Mouse (Mus musculus) neural tube, embryonic 11.5 days (tissue): ENCODE results near the gene Zswim7. TPM values are rescaled to one million over a fixed set of nuclear protein-coding genes. Genes with fewer than 3 reads are reported as not detected.

Experiments
- ATAC-seq: fragments of 200-750 bp; cut with Nextera tagmentation; 2 replicates; pipeline ENCODE4 v1.8.0; 2017; ENCODE audit warnings: moderate number of reproducible peaks, mild to moderate bottlenecking, moderate TSS enrichment, moderate library complexity; ENCODE audit not compliant: insufficient read depth, low FRiP score, low TSS enrichment
- DNase-seq: peaks from one replicate; pipeline ENCODE4 v3.0.0-alpha.2; 2015; ENCODE audit warnings: low spot score
- H3K27ac ChIP-seq: fragments of 300-500 bp; sonication (generic); 2 replicates; pipeline ENCODE4 v1.5.1; 2014; ENCODE audit warnings: low read depth, mild to moderate bottlenecking, low read length
- H3K27me3 ChIP-seq: fragments of 300-500 bp; sonication (generic); 2 replicates; pipeline ENCODE4 v1.6.1; 2014; ENCODE audit warnings: mild to moderate bottlenecking, low read length, mixed read lengths; ENCODE audit not compliant: control insufficient read depth, insufficient read depth
- H3K36me3 ChIP-seq: fragments of 300-500 bp; sonication (generic); 2 replicates; pipeline ENCODE4 v1.6.1; 2014; ENCODE audit warnings: mild to moderate bottlenecking, low read length, moderate library complexity, mixed read lengths; ENCODE audit not compliant: control insufficient read depth, insufficient read depth
- H3K4me1 ChIP-seq: fragments of 300-500 bp; sonication (generic); 2 replicates; pipeline ENCODE4 v1.6.1; 2014; ENCODE audit warnings: low read length, mixed read lengths; ENCODE audit not compliant: control insufficient read depth, insufficient read depth
- H3K4me2 ChIP-seq: fragments of 300-500 bp; sonication (generic); 2 replicates; pipeline ENCODE4 v1.6.1; 2014; ENCODE audit warnings: low read depth, mild to moderate bottlenecking, moderate library complexity
- H3K4me3 ChIP-seq: fragments of 300-500 bp; sonication (generic); 2 replicates; pipeline ENCODE4 v1.5.1; 2014; ENCODE audit warnings: low read depth, low read length
- H3K9ac ChIP-seq: fragments of 300-500 bp; sonication (generic); 2 replicates; pipeline ENCODE4 v1.6.1; 2014; ENCODE audit warnings: mild to moderate bottlenecking, low read length
- H3K9me3 ChIP-seq: fragments of 300-500 bp; sonication (generic); 2 replicates; pipeline ENCODE4 v1.6.1; 2016; ENCODE audit warnings: low read length; ENCODE audit not compliant: control insufficient read depth
- WGBS: fragments of 180-500 bp; shearing (Covaris S2); extraction: QIAGEN DNeasy Blood & Tissue Kit; methylation state at CpG from one replicate; pipeline ENCODE4 v1.1.7; 2014; 5-methylcytosine and 5-hydroxymethylcytosine counted together
- polyA plus RNA-seq: library from polyadenylated mRNA; unstranded; fragments of >200 nt; fragmentation: Nextera tagmentation; extraction: Ambion mirVana; gene quantifications from 2 replicates; pipeline ENCODE4 v1.2.1, GENCODE M21; 2014

The Zswim7 gene
- polyA plus RNA-seq, 1 experiment from 2014 or later = 19.7 TPM

DNA sequence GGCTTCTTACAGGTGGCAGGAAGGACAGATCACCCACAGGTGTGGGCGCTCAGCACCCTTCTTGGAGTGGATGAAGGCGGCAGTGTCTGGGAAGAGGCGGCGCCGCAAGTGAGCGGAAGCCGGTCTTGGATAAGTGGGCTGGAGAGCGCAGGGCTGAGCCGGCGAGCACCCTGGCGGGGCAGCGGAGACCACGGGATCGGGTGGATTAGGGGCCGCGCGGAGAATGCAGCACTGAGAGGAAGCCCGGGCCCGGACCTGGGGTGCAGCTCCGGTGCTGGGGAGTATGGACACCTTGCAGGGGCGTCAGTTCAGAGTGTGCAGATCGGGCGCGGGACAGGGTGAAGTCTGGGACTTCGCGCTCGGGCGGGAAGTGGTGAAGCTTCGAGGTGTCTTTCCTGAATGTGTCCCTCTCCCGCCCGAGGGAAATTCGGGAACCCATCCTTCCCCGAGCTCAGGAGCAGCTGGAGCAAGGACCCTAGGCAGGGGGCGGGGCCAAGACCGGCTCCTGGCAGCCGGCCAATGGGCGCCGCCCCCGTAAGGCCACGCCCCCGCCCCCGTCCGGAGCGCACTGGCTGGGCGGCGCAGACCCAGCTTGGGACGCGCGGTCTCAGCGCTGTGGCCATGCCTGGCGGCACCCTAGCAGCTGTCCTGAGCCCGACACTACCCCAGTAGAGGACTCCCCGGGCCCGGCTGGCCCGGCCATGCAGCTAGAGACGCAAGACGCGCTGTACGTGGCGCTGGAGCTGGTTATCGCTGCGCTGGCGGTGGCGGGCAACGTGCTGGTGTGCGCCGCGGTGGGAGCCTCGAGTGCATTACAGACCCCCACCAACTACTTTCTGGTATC lies 32.6 kb downstream of the Zswim7 start, which contains the start of gene Adora2b:
Gene Adora2b, plus strand, starts transcription at position 584 of the 844 bp plus-strand sequence.
- peak; percentile 95 for DNase-seq
- WGBS = under 1% methylated on average over 66 of the region's 69 CpGs

DNA sequence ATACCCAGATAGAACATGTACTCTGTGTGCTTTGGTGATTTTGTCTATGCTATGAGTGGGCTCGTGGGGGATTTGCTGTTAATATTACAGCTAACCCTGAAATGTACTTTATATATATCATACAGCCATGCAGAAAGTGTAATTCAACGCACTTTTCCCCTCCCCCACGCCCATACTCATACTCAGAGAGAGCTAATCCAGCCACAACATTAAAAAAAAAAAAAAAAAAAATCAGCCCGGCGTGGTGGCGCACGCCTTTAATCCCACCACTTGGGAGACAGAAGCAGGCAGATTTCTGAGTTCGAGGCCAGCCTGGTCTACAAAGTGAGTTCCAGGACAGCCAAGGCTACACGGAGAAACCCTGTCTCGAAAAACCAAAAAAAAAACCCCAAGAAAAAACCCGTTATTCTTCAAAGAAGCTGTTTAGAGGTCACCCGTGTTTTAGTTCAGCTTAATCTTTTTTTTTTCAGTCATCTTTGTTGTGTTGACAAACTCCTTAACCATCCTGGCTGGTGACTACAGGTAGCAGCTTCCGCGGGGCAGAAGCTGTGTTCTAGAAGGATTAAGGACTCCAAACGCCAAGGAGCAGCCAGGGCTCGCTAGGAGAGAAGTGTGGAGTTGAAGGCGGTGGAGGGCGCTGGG lies 33.3 kb downstream of the Zswim7 start:
- no peak overlapping the region for H3K27ac ChIP-seq
- WGBS = 43% methylated on average over 18 of the region's 18 CpGs
- no peaks in the 10 kb centered on the region for H3K36me3 ChIP-seq
- peak overlapping the region; percentile 100 for H3K4me2 ChIP-seq
- no peaks in the 10 kb centered on the region for H3K9me3 ChIP-seq
- ATAC-seq (no peak), DNase-seq (no peak)
- H3K9ac ChIP-seq = peak overlapping the region; percentile 49
- peak overlapping the region; percentile 62 for H3K4me3 ChIP-seq
- peaks cover 12% of the 10 kb centered on the region for H3K27me3 ChIP-seq
- no peaks in the 10 kb centered on the region for H3K4me1 ChIP-seq

More for the DNA sequence above, 32.6 kb downstream of the Zswim7 start, which contains the start of gene Adora2b:
- peak; percentile 90 for ATAC-seq
- Histone ChIP-seq H3K9ac (peak within 1 kb of the TSS; percentile 49), H3K4me3 (peak within 1 kb of the TSS; percentile 62), H3K36me3 (no peaks in the 10 kb centered on the region), H3K4me1 (no peaks in the 10 kb centered on the region), H3K4me2 (peak within 1 kb of the TSS; percentile 100), H3K27me3 (peaks cover 12% of the 10 kb centered on the region), H3K27ac (no peak within 1 kb of the TSS), H3K9me3 (no peaks in the 10 kb centered on the region)

DNA sequence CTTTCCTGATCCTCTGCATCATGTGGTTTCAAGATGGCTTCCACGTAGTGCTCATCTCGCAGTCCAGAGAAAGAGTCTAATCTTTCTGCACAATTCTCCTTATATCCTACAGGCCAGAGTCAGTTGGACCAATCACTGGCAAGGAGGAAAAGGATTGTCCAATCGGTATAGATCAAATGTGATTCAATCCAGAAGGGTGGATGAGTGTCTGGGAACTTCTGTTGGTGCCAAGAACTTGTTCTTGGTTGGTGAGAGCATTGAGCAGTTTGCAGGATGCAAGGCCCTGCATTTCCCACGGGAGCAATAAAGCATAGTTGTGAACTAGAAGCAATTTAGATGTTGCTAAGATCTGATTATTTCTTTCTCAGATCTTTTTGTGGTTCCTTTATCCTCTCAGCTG lies 36.7 kb downstream of the Zswim7 start:
- H3K27me3 ChIP-seq = peaks cover under 1% of the 10 kb centered on the region; the same call in 1 of the 2 replicates
- WGBS = 85% methylated on average over 4 of the region's 4 CpGs

DNA sequence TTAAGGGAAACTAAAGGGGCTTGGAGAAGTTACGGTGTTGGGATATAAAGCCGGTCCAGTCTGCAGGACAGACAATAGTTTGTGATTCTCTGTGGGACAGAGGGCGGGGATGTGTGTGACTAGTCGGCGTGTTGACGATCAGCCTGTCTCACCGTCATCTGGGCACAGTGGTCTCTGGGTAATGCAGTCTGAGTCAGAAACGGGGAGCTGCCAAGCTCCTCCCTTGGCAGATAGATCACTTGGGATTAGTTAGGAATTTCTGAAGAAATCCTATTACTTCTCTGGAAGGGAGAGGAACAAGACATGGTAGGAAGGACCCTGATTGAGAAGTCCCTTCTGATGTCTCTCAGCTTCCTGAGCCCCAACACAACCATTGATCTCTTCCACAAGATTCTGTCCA lies 37.3 kb downstream of the Zswim7 start:
- Histone ChIP-seq H3K4me2 (no peak overlapping the region), H3K36me3 (no peaks in the 10 kb centered on the region), H3K27ac (no peak overlapping the region), H3K9me3 (no peaks in the 10 kb centered on the region), H3K4me1 (no peaks in the 10 kb centered on the region), H3K4me3 (no peak overlapping the region), H3K27me3 (no peaks in the 10 kb centered on the region), H3K9ac (no peak overlapping the region)
- no peak for ATAC-seq
- DNase-seq = no peak
- 89% methylated on average over 8 of the region's 8 CpGs for WGBS

More for the DNA sequence above, 36.7 kb downstream of the Zswim7 start:
- H3K9me3 ChIP-seq = no peaks in the 10 kb centered on the region
- no peaks in the 10 kb centered on the region for H3K36me3 ChIP-seq
- no peak overlapping the region for H3K4me2 ChIP-seq
- ATAC-seq (no peak), DNase-seq (no peak)
- no peak overlapping the region for H3K4me3 ChIP-seq
- H3K27ac ChIP-seq = no peak overlapping the region
- H3K4me1 ChIP-seq = no peaks in the 10 kb centered on the region
- H3K9ac ChIP-seq = no peak overlapping the region

DNA sequence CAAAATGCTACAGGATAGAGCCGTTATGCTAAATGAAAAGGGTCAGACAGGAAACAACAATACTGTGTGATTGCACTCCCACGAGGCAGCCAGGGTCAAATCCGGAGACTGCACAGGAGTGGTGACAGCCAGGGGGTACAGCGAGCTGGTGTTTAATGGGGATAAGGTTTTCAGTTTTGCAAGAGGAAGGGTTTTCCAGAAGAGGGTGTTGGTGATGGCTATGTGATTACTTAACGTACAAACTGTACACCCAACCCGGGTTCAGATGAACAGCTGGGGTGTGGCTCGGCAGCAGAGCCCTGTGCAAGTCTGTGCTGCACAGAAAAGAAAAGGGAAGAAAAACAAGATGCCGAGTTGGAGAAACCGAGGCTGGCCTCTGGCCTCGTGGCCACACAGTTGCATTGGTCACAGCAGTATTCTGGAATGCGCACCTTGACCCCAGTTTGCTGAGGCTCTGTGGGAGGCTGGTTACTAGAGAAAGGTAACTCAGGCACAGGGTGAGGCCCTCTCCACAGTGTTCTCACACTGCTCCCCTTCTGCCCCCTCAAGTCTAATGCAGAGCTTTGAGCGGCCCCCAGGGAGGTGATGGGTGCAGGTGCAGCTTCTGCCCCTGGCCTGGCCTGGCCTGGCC lies 40.4 kb downstream of the Zswim7 start:
- no peak overlapping the region for H3K4me2 ChIP-seq
- no peak for DNase-seq
- H3K4me3 ChIP-seq = no peak overlapping the region
- no peak for ATAC-seq
- no peaks in the 10 kb centered on the region for H3K36me3 ChIP-seq
- H3K9ac ChIP-seq = no peak overlapping the region
- H3K27me3 ChIP-seq = no peaks in the 10 kb centered on the region
- WGBS = 81% methylated on average over 12 of the region's 12 CpGs
- no peak overlapping the region for H3K27ac ChIP-seq
- H3K4me1 ChIP-seq = no peaks in the 10 kb centered on the region
- H3K9me3 ChIP-seq = no peaks in the 10 kb centered on the region

DNA sequence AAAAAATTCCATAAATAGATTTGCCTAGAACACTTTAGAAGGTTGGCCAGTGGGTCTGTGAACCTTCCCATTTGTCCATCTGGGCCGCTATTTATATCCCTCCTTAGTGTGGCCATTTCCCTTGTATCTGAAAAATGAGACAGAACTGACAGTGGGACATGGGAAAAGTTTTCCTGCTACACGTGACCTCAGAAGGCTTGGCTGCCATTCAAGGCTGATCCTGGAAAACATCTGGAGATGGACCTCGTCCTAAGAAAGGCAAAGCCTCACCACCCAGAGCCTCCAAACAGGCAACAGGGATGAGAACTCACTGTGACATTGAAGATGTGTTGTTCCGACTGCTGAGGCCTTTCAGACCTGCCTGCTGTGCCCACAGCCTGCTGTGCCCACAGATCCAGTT lies 56.4 kb downstream of the Zswim7 start:
- 86% methylated on average over 4 of the region's 4 CpGs for WGBS
- H3K9ac ChIP-seq = no peak overlapping the region

DNA sequence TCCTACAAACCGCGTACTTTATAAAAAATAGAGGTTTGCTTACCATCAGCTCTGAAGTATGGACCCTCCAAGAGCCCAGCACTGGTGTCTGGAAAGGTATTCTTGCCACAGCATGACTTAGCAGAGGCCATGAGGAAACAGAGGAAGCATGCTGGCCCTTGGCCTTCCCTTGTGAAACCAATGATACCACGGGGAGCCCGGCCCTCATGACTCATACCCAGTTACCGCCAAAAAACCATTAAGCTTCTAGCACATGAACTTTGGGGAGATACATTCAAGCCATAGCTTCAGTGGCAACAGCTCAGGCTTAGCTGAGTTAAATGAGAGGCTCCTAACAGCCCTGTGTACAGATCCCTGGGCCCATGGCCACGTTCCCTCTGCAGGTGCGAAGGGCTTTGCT lies 57.2 kb downstream of the Zswim7 start:
- ATAC-seq = no peak

More for the DNA sequence above, 56.4 kb downstream of the Zswim7 start:
- ATAC-seq (no peak), DNase-seq (no peak)
- Histone ChIP-seq H3K9me3 (no peaks in the 10 kb centered on the region), H3K4me3 (no peak overlapping the region), H3K27ac (no peak overlapping the region), H3K4me2 (no peak overlapping the region), H3K27me3 (no peaks in the 10 kb centered on the region), H3K36me3 (no peaks in the 10 kb centered on the region), H3K4me1 (no peaks in the 10 kb centered on the region)

DNA sequence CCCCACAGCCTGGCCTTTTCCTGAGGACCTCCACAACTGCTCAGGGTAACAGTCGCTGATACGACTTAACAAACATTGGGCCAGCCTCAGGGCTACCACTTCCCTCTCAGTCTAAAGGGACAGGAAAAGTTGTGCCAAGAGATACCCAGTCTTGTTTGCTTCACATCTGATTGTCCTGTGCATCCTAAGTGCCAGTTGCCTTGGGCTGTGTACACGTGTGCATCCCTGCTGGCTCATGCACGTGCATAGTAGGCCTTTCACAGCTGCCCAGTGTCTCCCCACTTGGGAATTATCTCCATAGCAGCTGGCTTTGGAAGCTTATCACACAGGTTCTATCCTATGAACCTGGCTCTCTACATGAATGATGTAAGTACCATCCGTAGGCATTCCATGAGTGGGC lies 57.8 kb downstream of the Zswim7 start:
- no peaks in the 10 kb centered on the region for H3K36me3 ChIP-seq

More for the DNA sequence above, 57.2 kb downstream of the Zswim7 start:
- H3K27me3 ChIP-seq = no peaks in the 10 kb centered on the region
- no peaks in the 10 kb centered on the region for H3K36me3 ChIP-seq
- no peak overlapping the region for H3K4me2 ChIP-seq
- no peak overlapping the region for H3K9ac ChIP-seq
- no peak for DNase-seq
- no peak overlapping the region for H3K27ac ChIP-seq
- 97% methylated on average over 7 of the region's 7 CpGs for WGBS
- no peaks in the 10 kb centered on the region for H3K9me3 ChIP-seq
- no peaks in the 10 kb centered on the region for H3K4me1 ChIP-seq
- no peak overlapping the region for H3K4me3 ChIP-seq

More for the DNA sequence above, 57.8 kb downstream of the Zswim7 start:
- 93% methylated on average over 5 of the region's 5 CpGs for WGBS
- ATAC-seq = no peak
- no peaks in the 10 kb centered on the region for H3K9me3 ChIP-seq
- no peak overlapping the region for H3K4me2 ChIP-seq
- H3K27me3 ChIP-seq = no peaks in the 10 kb centered on the region
- H3K27ac ChIP-seq = no peak overlapping the region
- DNase-seq = no peak
- no peak overlapping the region for H3K4me3 ChIP-seq
- H3K9ac ChIP-seq = no peak overlapping the region
- no peaks in the 10 kb centered on the region for H3K4me1 ChIP-seq
